Mouse (Mus musculus): Measurements from ENCODE around the gene Vrk3.

- TF ChIP-seq EP300 (IDR thresholded peaks at IDR 0.05; ENCODE audit: insufficient read depth, low read depth, low read length) = no peak
- TF ChIP-seq CTCF (IDR thresholded peaks at IDR 0.05; ENCODE audit: low read depth, low read length) = no peak
Observed at GRCm38 (mm10) chr7:44810365-44810764, 62.2 kb downstream of the Vrk3 start.
